8 mouse cellular contexts compared by ENCODE assay signal in genomic region chr11:102248630-102249230, GRCm38 (mm10). TPM values are rescaled to one million over a fixed set of nuclear protein-coding genes. Genes with fewer than 3 reads are reported as not detected.
A peak's percentile ranks its signal among the peaks of the same experiment; 100 is the strongest.
DNase-seq lines count a peak whose midpoint lies in the region; ATAC-seq lines count a peak whose summit lies in the region.

TSS of gene BC030867 (plus strand) at chr11:102248882.

- no peak within 1 kb of the TSS; the same call in 1 of the 2 replicates for H3K27ac ChIP-seq in hindbrain, embryonic 13.5 days

- peak within 1 kb of the TSS; percentile 83 for H3K4me2 ChIP-seq in hindbrain, embryonic 13.5 days

- H3K36me3 ChIP-seq in hindbrain, embryonic 13.5 days = no peaks in the 10 kb centered on the region

- H3K9ac ChIP-seq in hindbrain, embryonic 13.5 days = peak within 1 kb of the TSS; percentile 60

- peaks cover 30% of the 10 kb centered on the region for H3K4me1 ChIP-seq in hindbrain, embryonic 13.5 days (replicated peaks)

- peak within 1 kb of the TSS; percentile 47 for H3K4me3 ChIP-seq in hindbrain, embryonic 13.5 days

- under 1% methylated on average over 41 of the region's 41 CpGs for WGBS in hindbrain, embryonic 13.5 days

- H3K9me3 ChIP-seq in hindbrain, embryonic 13.5 days = no peaks in the 10 kb centered on the region

- H3K27me3 ChIP-seq in hindbrain, embryonic 13.5 days = no peaks in the 10 kb centered on the region

- DNase-seq in R1 (ENCODE audit: low read depth, low spot score) = peak; percentile 98
- DNase-seq in cerebellum, postnatal 14 days = peak; percentile 98
- peak; percentile 79 to 92 for DNase-seq in frontal cortex, postnatal 14 days (ENCODE audit: low spot score in 2 of 2)
- peak; percentile 92 to 95 for DNase-seq in layer of hippocampus, postnatal 14 days (ENCODE audit: low spot score in 2 of 2)
- peak; percentile 96 for DNase-seq in lung, postnatal 14 days
- DNase-seq in ovary, postnatal 36 days (ENCODE audit: low spot score) = peak; percentile 88
- peak; percentile 94 for DNase-seq in thymus, postnatal 14 days

- ATAC-seq in hindbrain, embryonic 13.5 days (ENCODE audit: low FRiP score) = peak; percentile 29; the same call in 1 of the 2 replicates

RNA-seq across cellular contexts. Expression of gene BC030867, which starts in this region (rescaled TPM):
- polyA plus RNA-seq in hindbrain, embryonic 13.5 days (2015; fragmentation: Nextera tagmentation; extraction: Ambion mirVana) = 3.8 TPM in 2 replicates
- total RNA-seq in layer of hippocampus, postnatal 14 days (2021) = under 1 TPM; 0.76 to 0.79 TPM

Comparison
In these comparisons a context has a peak if more than half of its experiments do, and no peak if none do; other contexts are left out.
1. Peak in DNase-seq in layer of hippocampus, postnatal 14 days; RNA of the gene not detected or under 1 TPM.